Mouse (Mus musculus): Measurements from ENCODE around the gene Uaca. TPM values are rescaled to one million over a fixed set of nuclear protein-coding genes. Genes with fewer than 3 reads are reported as not detected.

Gene Uaca
- polyA plus RNA-seq, 1 experiment from 2014 or later = 23.5 TPM

GRCm38 (mm10) chr9:60899201-60899600, 104.9 kb downstream of the Uaca start:
- Histone ChIP-seq H3K27ac (ENCODE audit: low read length) (no peak overlapping the region), H3K4me1 (ENCODE audit: insufficient read depth, low read depth, low read length) (peaks cover 6% of the 10 kb centered on the region; the same call in 1 of the 2 replicates), H3K4me3 (ENCODE audit: low read depth, low read length) (no peak overlapping the region), H3K9ac (replicated peaks; ENCODE audit: low read depth) (no peak overlapping the region), H3K27me3 (replicated peaks; ENCODE audit: insufficient read depth, low read length) (no peaks in the 10 kb centered on the region), H3K36me3 (ENCODE audit: insufficient read depth, low read length) (no peaks in the 10 kb centered on the region), H3K4me2 (replicated peaks; ENCODE audit: low read depth, low read length) (no peak overlapping the region), H3K9me3 (ENCODE audit: low read length) (no peaks in the 10 kb centered on the region)
- DNase-seq (ENCODE audit: low spot score) (no peak), ATAC-seq (no peak)
- 58% methylated on average over 4 of the region's 4 CpGs for WGBS
- no peak for TF ChIP-seq EP300 (IDR thresholded peaks at IDR 0.05)

GRCm38 (mm10) chr9:60899797-60900459, 105.6 kb downstream of the Uaca start:
- Histone ChIP-seq H3K4me2 (replicated peaks; ENCODE audit: low read depth, low read length) (no peak overlapping the region), H3K4me1 (ENCODE audit: insufficient read depth, low read depth, low read length) (peaks cover 6% of the 10 kb centered on the region; the same call in 1 of the 2 replicates), H3K9me3 (ENCODE audit: low read length) (no peaks in the 10 kb centered on the region), H3K9ac (replicated peaks; ENCODE audit: low read depth) (no peak overlapping the region), H3K4me3 (ENCODE audit: low read depth, low read length) (no peak overlapping the region), H3K36me3 (ENCODE audit: insufficient read depth, low read length) (no peaks in the 10 kb centered on the region), H3K27me3 (replicated peaks; ENCODE audit: insufficient read depth, low read length) (no peaks in the 10 kb centered on the region), H3K27ac (ENCODE audit: low read length) (no peak overlapping the region)
- ATAC-seq (no peak), DNase-seq (ENCODE audit: low spot score) (no peak)
- TF ChIP-seq CTCF (IDR thresholded peaks at IDR 0.05) (no peak), EP300 (IDR thresholded peaks at IDR 0.05) (no peak)
- 39% methylated on average over 3 of the region's 3 CpGs for WGBS

- Histone ChIP-seq H3K9me3 (ENCODE audit: low read length) (no peaks in the 10 kb centered on the region), H3K4me1 (ENCODE audit: insufficient read depth, low read depth, low read length) (no peaks in the 10 kb centered on the region), H3K27ac (ENCODE audit: low read length) (no peak overlapping the region), H3K27me3 (replicated peaks; ENCODE audit: insufficient read depth, low read length) (no peaks in the 10 kb centered on the region), H3K4me2 (replicated peaks; ENCODE audit: low read depth, low read length) (no peak overlapping the region), H3K9ac (replicated peaks; ENCODE audit: low read depth) (no peak overlapping the region), H3K4me3 (ENCODE audit: low read depth, low read length) (no peak overlapping the region), H3K36me3 (ENCODE audit: insufficient read depth, low read length) (no peaks in the 10 kb centered on the region)
- DNase-seq (ENCODE audit: low spot score) (peak; percentile 45), ATAC-seq (0 out of 2 replicates have a peak, but pooled peaks have one; percentile 17)
- TF ChIP-seq EP300 (IDR thresholded peaks at IDR 0.05) (no peak), CTCF (IDR thresholded peaks at IDR 0.05) (no peak)
- 69% methylated on average over 1 of the region's 1 CpGs for WGBS
These were observed 117.9 kb downstream of the Uaca start for GRCm38 (mm10) chr9:60912266-60912665.

- Histone ChIP-seq H3K4me1 (ENCODE audit: insufficient read depth, low read depth, low read length) (no peaks in the 10 kb centered on the region), H3K36me3 (ENCODE audit: insufficient read depth, low read length) (no peaks in the 10 kb centered on the region), H3K4me2 (replicated peaks; ENCODE audit: low read depth, low read length) (no peak overlapping the region), H3K27me3 (replicated peaks; ENCODE audit: insufficient read depth, low read length) (no peaks in the 10 kb centered on the region), H3K9ac (replicated peaks; ENCODE audit: low read depth) (no peak overlapping the region), H3K9me3 (ENCODE audit: low read length) (no peaks in the 10 kb centered on the region), H3K27ac (ENCODE audit: low read length) (no peak overlapping the region), H3K4me3 (ENCODE audit: low read depth, low read length) (no peak overlapping the region)
- WGBS = 80% methylated on average over 3 of the region's 3 CpGs
- TF ChIP-seq EP300 (IDR thresholded peaks at IDR 0.05) = no peak
- DNase-seq (ENCODE audit: low spot score) (no peak), ATAC-seq (no peak)
These were observed 119.3 kb downstream of the Uaca start for GRCm38 (mm10) chr9:60913626-60914025.

GRCm38 (mm10) chr9:60919936-60920672, 125.8 kb downstream of the Uaca start:
- Histone ChIP-seq H3K4me1 (ENCODE audit: insufficient read depth, low read depth, low read length) (0 out of 2 replicates have a peak, but pooled peaks cover 3% of the 10 kb centered on the region), H3K36me3 (ENCODE audit: insufficient read depth, low read length) (no peaks in the 10 kb centered on the region), H3K9ac (replicated peaks; ENCODE audit: low read depth) (no peak overlapping the region), H3K9me3 (ENCODE audit: low read length) (no peaks in the 10 kb centered on the region), H3K27me3 (replicated peaks; ENCODE audit: insufficient read depth, low read length) (no peaks in the 10 kb centered on the region), H3K27ac (ENCODE audit: low read length) (no peak overlapping the region), H3K4me3 (ENCODE audit: low read depth, low read length) (no peak overlapping the region), H3K4me2 (replicated peaks; ENCODE audit: low read depth, low read length) (no peak overlapping the region)
- ATAC-seq (no peak), DNase-seq (ENCODE audit: low spot score) (no peak)
- TF ChIP-seq CTCF (IDR thresholded peaks at IDR 0.05) = no peak
- no peak for TF ChIP-seq EP300 (IDR thresholded peaks at IDR 0.05)
- 37% methylated on average over 8 of the region's 8 CpGs for WGBS

- no peak overlapping the region for H3K4me2 ChIP-seq (replicated peaks; ENCODE audit: low read depth, low read length)
- 0 out of 2 replicates have a peak, but pooled peaks cover 3% of the 10 kb centered on the region for H3K4me1 ChIP-seq (ENCODE audit: insufficient read depth, low read depth, low read length)
- no peak overlapping the region for H3K9ac ChIP-seq (replicated peaks; ENCODE audit: low read depth)
- WGBS = 25% methylated on average over 10 of the region's 10 CpGs
- H3K36me3 ChIP-seq (ENCODE audit: insufficient read depth, low read length) = no peaks in the 10 kb centered on the region
- H3K9me3 ChIP-seq (ENCODE audit: low read length) = no peaks in the 10 kb centered on the region
- ATAC-seq (peak; percentile 19; the same call in 1 of the 2 replicates), DNase-seq (ENCODE audit: low spot score) (no peak)
- no peaks in the 10 kb centered on the region for H3K27me3 ChIP-seq (replicated peaks; ENCODE audit: insufficient read depth, low read length)
- TF ChIP-seq EP300 (IDR thresholded peaks at IDR 0.05) (no peak), CTCF (IDR thresholded peaks at IDR 0.05) (no peak)
- no peak overlapping the region for H3K27ac ChIP-seq (ENCODE audit: low read length)
- no peak overlapping the region for H3K4me3 ChIP-seq (ENCODE audit: low read depth, low read length)
These were observed 126.3 kb downstream of the Uaca start for GRCm38 (mm10) chr9:60920673-60921062.

Data from lung, postnatal 0 days (tissue).